Mouse (Mus musculus): ENCODE results near the gene Lamp1. TPM values are rescaled to one million over a fixed set of nuclear protein-coding genes. Genes with fewer than 3 reads are reported as not detected.

The Lamp1 gene
- polyA plus RNA-seq, 1 experiment: 555 TPM

GRCm38 (mm10) chr8:13164361-13164760 is 5.4 kb downstream of the Lamp1 start:
- DNase-seq: no peak
- Histone ChIP-seq H3K27me3 (ENCODE audit: control insufficient read depth, insufficient read depth, low read length) (no peaks in the 10 kb centered on the region), H3K4me1 (ENCODE audit: control insufficient read depth, insufficient read depth, low read length) (no peaks in the 10 kb centered on the region; the same call in 1 of the 2 replicates), H3K27ac (ENCODE audit: insufficient read depth, low read length) (no peak overlapping the region), H3K4me3 (replicated peaks; ENCODE audit: insufficient read depth, low read depth, low read length) (no peak overlapping the region)
- 76% methylated on average over 5 of the region's 5 CpGs for WGBS
- TF ChIP-seq POLR2A (IDR thresholded peaks at IDR 0.05; ENCODE audit: borderline replicate concordance, insufficient read depth, low read length): no peak
- TF ChIP-seq CTCF (IDR thresholded peaks at IDR 0.05; ENCODE audit: borderline replicate concordance, insufficient read depth, low read depth, low read length): no peak

GRCm38 (mm10) chr8:13170510-13170909 is 11.5 kb downstream of the Lamp1 start:
- DNase-seq: no peak
- TF ChIP-seq CTCF (IDR thresholded peaks at IDR 0.05; ENCODE audit: borderline replicate concordance, insufficient read depth, low read depth, low read length) (no peak), POLR2A (IDR thresholded peaks at IDR 0.05; ENCODE audit: borderline replicate concordance, insufficient read depth, low read length) (no peak)
- 76% methylated on average over 1 of the region's 1 CpGs for WGBS

GRCm38 (mm10) chr8:13174305-13174704 is 15.3 kb downstream of the Lamp1 start:
- 84% methylated on average over 4 of the region's 4 CpGs for WGBS
- no peak for DNase-seq
- no peaks in the 10 kb centered on the region for H3K27me3 ChIP-seq (ENCODE audit: control insufficient read depth, insufficient read depth, low read length)
- H3K4me1 ChIP-seq (ENCODE audit: control insufficient read depth, insufficient read depth, low read length): no peaks in the 10 kb centered on the region
- no peak overlapping the region for H3K27ac ChIP-seq (ENCODE audit: insufficient read depth, low read length)
- H3K4me3 ChIP-seq (replicated peaks; ENCODE audit: insufficient read depth, low read depth, low read length): no peak overlapping the region
- TF ChIP-seq CTCF (IDR thresholded peaks at IDR 0.05; ENCODE audit: borderline replicate concordance, insufficient read depth, low read depth, low read length): no peak
- no peak for TF ChIP-seq POLR2A (IDR thresholded peaks at IDR 0.05; ENCODE audit: borderline replicate concordance, insufficient read depth, low read length)

More at GRCm38 (mm10) chr8:13170510-13170909, 11.5 kb downstream of the Lamp1 start:
- H3K27me3 ChIP-seq (ENCODE audit: control insufficient read depth, insufficient read depth, low read length): no peaks in the 10 kb centered on the region
- no peak overlapping the region for H3K27ac ChIP-seq (ENCODE audit: insufficient read depth, low read length)
- H3K4me1 ChIP-seq (ENCODE audit: control insufficient read depth, insufficient read depth, low read length): no peaks in the 10 kb centered on the region
- no peak overlapping the region for H3K4me3 ChIP-seq (replicated peaks; ENCODE audit: insufficient read depth, low read depth, low read length)

GRCm38 (mm10) chr8:13174811-13175210 is 15.8 kb downstream of the Lamp1 start:
- Histone ChIP-seq H3K4me1 (ENCODE audit: control insufficient read depth, insufficient read depth, low read length) (no peaks in the 10 kb centered on the region), H3K4me3 (replicated peaks; ENCODE audit: insufficient read depth, low read depth, low read length) (no peak overlapping the region), H3K27ac (ENCODE audit: insufficient read depth, low read length) (no peak overlapping the region), H3K27me3 (ENCODE audit: control insufficient read depth, insufficient read depth, low read length) (no peaks in the 10 kb centered on the region)
- WGBS: 86% methylated on average over 4 of the region's 4 CpGs
- TF ChIP-seq POLR2A (IDR thresholded peaks at IDR 0.05; ENCODE audit: borderline replicate concordance, insufficient read depth, low read length) (no peak), CTCF (IDR thresholded peaks at IDR 0.05; ENCODE audit: borderline replicate concordance, insufficient read depth, low read depth, low read length) (no peak)
- DNase-seq: no peak

- TF ChIP-seq CTCF (IDR thresholded peaks at IDR 0.05; ENCODE audit: borderline replicate concordance, insufficient read depth, low read depth, low read length) (no peak), POLR2A (IDR thresholded peaks at IDR 0.05; ENCODE audit: borderline replicate concordance, insufficient read depth, low read length) (no peak)
- Histone ChIP-seq H3K27ac (ENCODE audit: insufficient read depth, low read length) (no peak overlapping the region), H3K4me3 (replicated peaks; ENCODE audit: insufficient read depth, low read depth, low read length) (no peak overlapping the region), H3K27me3 (ENCODE audit: control insufficient read depth, insufficient read depth, low read length) (no peaks in the 10 kb centered on the region), H3K4me1 (ENCODE audit: control insufficient read depth, insufficient read depth, low read length) (no peaks in the 10 kb centered on the region)
- no peak for DNase-seq
- WGBS: 76% methylated on average over 1 of the region's 1 CpGs
Measured at GRCm38 (mm10) chr8:13175650-13176049, 16.7 kb downstream of the Lamp1 start.

- Histone ChIP-seq H3K27me3 (ENCODE audit: control insufficient read depth, insufficient read depth, low read length) (no peaks in the 10 kb centered on the region), H3K4me3 (replicated peaks; ENCODE audit: insufficient read depth, low read depth, low read length) (no peak overlapping the region), H3K4me1 (ENCODE audit: control insufficient read depth, insufficient read depth, low read length) (no peaks in the 10 kb centered on the region), H3K27ac (ENCODE audit: insufficient read depth, low read length) (no peak overlapping the region)
- WGBS: 84% methylated on average over 7 of the region's 7 CpGs
- DNase-seq: no peak
- no peak for TF ChIP-seq CTCF (IDR thresholded peaks at IDR 0.05; ENCODE audit: borderline replicate concordance, insufficient read depth, low read depth, low read length)
- no peak for TF ChIP-seq POLR2A (IDR thresholded peaks at IDR 0.05; ENCODE audit: borderline replicate concordance, insufficient read depth, low read length)
Measured at GRCm38 (mm10) chr8:13177173-13177852, 18.4 kb downstream of the Lamp1 start.

- no peak overlapping the region for H3K27ac ChIP-seq (ENCODE audit: insufficient read depth, low read length)
- no peak for TF ChIP-seq POLR2A (IDR thresholded peaks at IDR 0.05; ENCODE audit: borderline replicate concordance, insufficient read depth, low read length)
- H3K4me1 ChIP-seq (ENCODE audit: control insufficient read depth, insufficient read depth, low read length): no peaks in the 10 kb centered on the region
- DNase-seq: no peak
- 90% methylated on average over 5 of the region's 5 CpGs for WGBS
- no peak overlapping the region for H3K4me3 ChIP-seq (replicated peaks; ENCODE audit: insufficient read depth, low read depth, low read length)
- H3K27me3 ChIP-seq (ENCODE audit: control insufficient read depth, insufficient read depth, low read length): no peaks in the 10 kb centered on the region
Measured at GRCm38 (mm10) chr8:13178137-13178536, 19.2 kb downstream of the Lamp1 start.

GRCm38 (mm10) chr8:13179482-13179881 is 20.5 kb downstream of the Lamp1 start:
- no peaks in the 10 kb centered on the region for H3K4me1 ChIP-seq (ENCODE audit: control insufficient read depth, insufficient read depth, low read length)
- no peaks in the 10 kb centered on the region for H3K27me3 ChIP-seq (ENCODE audit: control insufficient read depth, insufficient read depth, low read length)
- 66% methylated on average over 6 of the region's 6 CpGs for WGBS
- no peak for TF ChIP-seq POLR2A (IDR thresholded peaks at IDR 0.05; ENCODE audit: borderline replicate concordance, insufficient read depth, low read length)
- TF ChIP-seq CTCF (IDR thresholded peaks at IDR 0.05; ENCODE audit: borderline replicate concordance, insufficient read depth, low read depth, low read length): no peak
- DNase-seq: no peak
- no peak overlapping the region for H3K4me3 ChIP-seq (replicated peaks; ENCODE audit: insufficient read depth, low read depth, low read length)
- no peak overlapping the region for H3K27ac ChIP-seq (ENCODE audit: insufficient read depth, low read length)

Measured in cerebellum, adult 2 months (tissue).